Mouse (Mus musculus) kidney, postnatal 10 days (tissue): ENCODE results near the gene Pogk.

Experiments
- DNase-seq: peaks from one replicate; pipeline ENCODE4 v3.0.0; 2021; ENCODE audit warnings: mixed read lengths

Pogk gene

GRCm38 (mm10) chr1:166409701-166410220, at the start of gene Pogk:
Gene Pogk (minus strand): TSS chr1:166409863.
- DNase-seq, result peak; percentile 90

GRCm38 (mm10) chr1:166441992-166442391, 32.3 kb upstream of the Pogk start:
- DNase-seq, result no peak

GRCm38 (mm10) chr1:166439426-166439825, 29.8 kb upstream of the Pogk start:
- no peak for DNase-seq

GRCm38 (mm10) chr1:166429809-166430431, 20.3 kb upstream of the Pogk start:
- DNase-seq, result peak; percentile 44

- DNase-seq, result no peak
Observed at GRCm38 (mm10) chr1:166429053-166429452, 19.4 kb upstream of the Pogk start.

GRCm38 (mm10) chr1:166412266-166412665, 2.6 kb upstream of the Pogk start:
- no peak for DNase-seq

GRCm38 (mm10) chr1:166411541-166411940, 1.9 kb upstream of the Pogk start:
- no peak for DNase-seq

GRCm38 (mm10) chr1:166409177-166409700, 424 bp downstream of the Pogk start:
- peak; percentile 70 for DNase-seq

- no peak for DNase-seq
Observed at GRCm38 (mm10) chr1:166403846-166404245, 5.8 kb downstream of the Pogk start.

- no peak for DNase-seq
Observed at GRCm38 (mm10) chr1:166402003-166402402, 7.7 kb downstream of the Pogk start.

GRCm38 (mm10) chr1:166401455-166401854, 8.2 kb downstream of the Pogk start:
- DNase-seq, result peak; percentile 62

- no peak for DNase-seq
Observed at GRCm38 (mm10) chr1:166396381-166396780, 13.3 kb downstream of the Pogk start.

- no peak for DNase-seq
Observed at GRCm38 (mm10) chr1:166395661-166396060, 14.0 kb downstream of the Pogk start.

GRCm38 (mm10) chr1:166394770-166395169, 14.9 kb downstream of the Pogk start:
- no peak for DNase-seq

GRCm38 (mm10) chr1:166391671-166392070, 18.0 kb downstream of the Pogk start:
- DNase-seq, result no peak

GRCm38 (mm10) chr1:166389406-166390125, 20.1 kb downstream of the Pogk start:
- DNase-seq, result no peak

GRCm38 (mm10) chr1:166388511-166388910, 21.2 kb downstream of the Pogk start:
- no peak for DNase-seq

- no peak for DNase-seq
Observed at GRCm38 (mm10) chr1:166385431-166385830, 24.2 kb downstream of the Pogk start.

- DNase-seq, result no peak
Observed at GRCm38 (mm10) chr1:166384614-166385013, 25.0 kb downstream of the Pogk start.

GRCm38 (mm10) chr1:166382626-166383025, 27.0 kb downstream of the Pogk start:
- DNase-seq, result no peak

GRCm38 (mm10) chr1:166381821-166382220, 27.8 kb downstream of the Pogk start:
- DNase-seq, result no peak

GRCm38 (mm10) chr1:166381336-166381735, 28.3 kb downstream of the Pogk start:
- no peak for DNase-seq

GRCm38 (mm10) chr1:166379630-166380231, 29.9 kb downstream of the Pogk start:
- peak; percentile 73 for DNase-seq
